Mouse (Mus musculus): Measurements from ENCODE around the gene Fbxw8. TPM values are rescaled to one million over a fixed set of nuclear protein-coding genes. Genes with fewer than 3 reads are reported as not detected.

The Fbxw8 gene
- polyA plus RNA-seq, 1 experiment: 20.9 TPM

GRCm38 (mm10) chr5:118188356-118188755, 33.1 kb upstream of the Fbxw8 start:
- Histone ChIP-seq H3K27me3 (ENCODE audit: control insufficient read depth, insufficient read depth, low read length) (no peaks in the 10 kb centered on the region), H3K36me3 (ENCODE audit: control insufficient read depth, insufficient read depth, low read length) (no peaks in the 10 kb centered on the region), H3K27ac (ENCODE audit: control insufficient read depth, insufficient read depth, low read length) (no peak overlapping the region), H3K4me1 (replicated peaks; ENCODE audit: control insufficient read depth, insufficient read depth, low read length) (no peaks in the 10 kb centered on the region), H3K4me3 (ENCODE audit: control insufficient read depth, insufficient read depth, low read length) (no peak overlapping the region)
- WGBS: 80% methylated on average over 6 of the region's 6 CpGs
- no peak for TF ChIP-seq CTCF (IDR thresholded peaks at IDR 0.05; ENCODE audit: borderline replicate concordance, control insufficient read depth, extremely low read depth, insufficient read depth, low read length, poor library complexity)
- TF ChIP-seq POLR2A (IDR thresholded peaks at IDR 0.05; ENCODE audit: control insufficient read depth, extremely low read depth, insufficient read depth, low read length, poor library complexity): no peak
- DNase-seq: no peak

DNA sequence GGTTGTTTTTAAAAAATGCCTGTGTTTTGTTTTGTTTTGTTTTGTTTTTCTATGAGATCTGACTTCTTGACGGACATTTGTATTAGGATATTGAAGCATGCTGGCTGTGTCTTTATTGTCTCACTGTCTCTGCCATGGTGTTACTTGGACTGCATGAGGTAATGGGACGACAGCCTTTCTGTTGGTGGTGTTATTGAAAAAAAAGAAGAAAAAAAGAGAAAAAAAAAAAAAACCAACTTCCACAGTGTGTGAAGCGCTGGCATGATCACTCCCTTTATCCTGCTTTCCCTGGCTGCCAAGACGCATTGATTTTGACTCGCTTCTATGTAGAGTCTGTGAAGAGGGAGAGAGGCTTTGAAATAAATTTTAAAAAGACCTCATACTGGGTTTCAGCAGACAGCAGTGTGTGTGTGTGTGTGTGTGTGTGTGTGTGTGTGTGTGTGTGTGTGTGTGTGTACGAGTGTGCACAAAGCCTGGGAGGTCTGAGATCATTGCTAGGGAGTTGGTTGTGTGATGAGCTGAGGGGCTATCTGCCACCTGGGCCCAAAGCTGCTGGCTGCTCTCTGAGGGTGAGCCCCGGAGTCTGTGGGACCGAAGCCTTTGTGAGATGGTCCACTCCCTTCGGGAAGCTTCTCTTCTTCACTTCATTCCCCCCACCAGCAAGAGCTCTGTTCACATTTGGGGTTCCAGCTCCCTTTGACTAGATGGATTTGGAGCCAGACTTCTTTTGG, 31.8 kb upstream of the Fbxw8 start:
- Histone ChIP-seq H3K4me3 (ENCODE audit: control insufficient read depth, insufficient read depth, low read length) (no peak overlapping the region), H3K27me3 (ENCODE audit: control insufficient read depth, insufficient read depth, low read length) (no peaks in the 10 kb centered on the region), H3K27ac (ENCODE audit: control insufficient read depth, insufficient read depth, low read length) (no peak overlapping the region), H3K4me1 (replicated peaks; ENCODE audit: control insufficient read depth, insufficient read depth, low read length) (no peaks in the 10 kb centered on the region), H3K36me3 (ENCODE audit: control insufficient read depth, insufficient read depth, low read length) (no peaks in the 10 kb centered on the region)
- no peak for TF ChIP-seq POLR2A (IDR thresholded peaks at IDR 0.05; ENCODE audit: control insufficient read depth, extremely low read depth, insufficient read depth, low read length, poor library complexity)
- no peak for TF ChIP-seq CTCF (IDR thresholded peaks at IDR 0.05; ENCODE audit: borderline replicate concordance, control insufficient read depth, extremely low read depth, insufficient read depth, low read length, poor library complexity)
- no peak for DNase-seq
- 86% methylated on average over 9 of the region's 9 CpGs for WGBS

DNA sequence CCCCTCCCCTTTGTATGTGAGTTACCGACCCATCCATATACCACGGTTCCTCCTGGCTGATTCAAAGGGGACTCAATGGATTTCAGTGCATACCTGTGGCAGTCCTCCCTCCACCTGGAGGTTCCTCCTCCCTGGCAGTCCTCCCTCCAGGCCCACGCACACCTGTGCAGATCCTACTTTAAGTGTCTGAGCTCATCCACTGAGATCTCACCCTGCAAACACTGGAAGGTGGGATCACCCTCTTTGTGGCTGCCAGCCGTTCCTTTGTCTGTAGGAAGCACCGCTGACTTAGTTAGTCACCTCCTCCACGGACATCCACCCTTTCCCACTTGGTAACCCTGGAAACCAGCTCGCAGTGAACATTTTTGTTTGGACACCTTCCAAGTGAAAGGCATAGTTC, 22.4 kb upstream of the Fbxw8 start:
- DNase-seq: no peak
- H3K36me3 ChIP-seq (ENCODE audit: control insufficient read depth, insufficient read depth, low read length): no peaks in the 10 kb centered on the region
- H3K27me3 ChIP-seq (ENCODE audit: control insufficient read depth, insufficient read depth, low read length): peaks cover 8% of the 10 kb centered on the region
- TF ChIP-seq CTCF (IDR thresholded peaks at IDR 0.05; ENCODE audit: borderline replicate concordance, control insufficient read depth, extremely low read depth, insufficient read depth, low read length, poor library complexity) (no peak), POLR2A (IDR thresholded peaks at IDR 0.05; ENCODE audit: control insufficient read depth, extremely low read depth, insufficient read depth, low read length, poor library complexity) (no peak)
- WGBS: 78% methylated on average over 7 of the region's 7 CpGs
- H3K4me1 ChIP-seq (replicated peaks; ENCODE audit: control insufficient read depth, insufficient read depth, low read length): no peaks in the 10 kb centered on the region
- H3K27ac ChIP-seq (ENCODE audit: control insufficient read depth, insufficient read depth, low read length): no peak overlapping the region
- no peak overlapping the region for H3K4me3 ChIP-seq (ENCODE audit: control insufficient read depth, insufficient read depth, low read length)

DNA sequence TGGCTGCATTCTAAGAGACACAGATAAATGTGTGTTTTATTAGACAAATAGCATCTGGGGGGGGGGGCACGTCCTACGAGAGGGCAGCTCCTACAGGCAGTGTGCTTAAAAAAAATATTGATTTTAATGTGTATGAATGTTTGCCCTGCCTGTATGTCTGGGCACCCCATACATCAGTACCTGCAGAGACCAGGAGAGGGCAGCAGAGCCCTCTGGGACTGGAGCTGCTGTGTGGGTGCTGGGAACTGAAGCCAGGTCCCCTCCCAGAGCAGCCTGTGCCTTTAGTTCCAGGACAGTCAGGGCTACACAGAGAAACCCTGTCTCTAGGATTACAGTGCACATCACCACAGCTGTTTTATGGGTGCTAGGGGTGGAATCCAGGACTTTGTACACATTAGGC, 19.9 kb upstream of the Fbxw8 start:
- WGBS: 56% methylated on average over 2 of the region's 2 CpGs
- no peak overlapping the region for H3K4me3 ChIP-seq (ENCODE audit: control insufficient read depth, insufficient read depth, low read length)
- H3K27me3 ChIP-seq (ENCODE audit: control insufficient read depth, insufficient read depth, low read length): peaks cover 19% of the 10 kb centered on the region
- H3K4me1 ChIP-seq (replicated peaks; ENCODE audit: control insufficient read depth, insufficient read depth, low read length): peaks cover 8% of the 10 kb centered on the region
- no peak overlapping the region for H3K27ac ChIP-seq (ENCODE audit: control insufficient read depth, insufficient read depth, low read length)
- no peaks in the 10 kb centered on the region for H3K36me3 ChIP-seq (ENCODE audit: control insufficient read depth, insufficient read depth, low read length)
- TF ChIP-seq CTCF (IDR thresholded peaks at IDR 0.05; ENCODE audit: borderline replicate concordance, control insufficient read depth, extremely low read depth, insufficient read depth, low read length, poor library complexity) (no peak), POLR2A (IDR thresholded peaks at IDR 0.05; ENCODE audit: control insufficient read depth, extremely low read depth, insufficient read depth, low read length, poor library complexity) (no peak)
- no peak for DNase-seq

DNA sequence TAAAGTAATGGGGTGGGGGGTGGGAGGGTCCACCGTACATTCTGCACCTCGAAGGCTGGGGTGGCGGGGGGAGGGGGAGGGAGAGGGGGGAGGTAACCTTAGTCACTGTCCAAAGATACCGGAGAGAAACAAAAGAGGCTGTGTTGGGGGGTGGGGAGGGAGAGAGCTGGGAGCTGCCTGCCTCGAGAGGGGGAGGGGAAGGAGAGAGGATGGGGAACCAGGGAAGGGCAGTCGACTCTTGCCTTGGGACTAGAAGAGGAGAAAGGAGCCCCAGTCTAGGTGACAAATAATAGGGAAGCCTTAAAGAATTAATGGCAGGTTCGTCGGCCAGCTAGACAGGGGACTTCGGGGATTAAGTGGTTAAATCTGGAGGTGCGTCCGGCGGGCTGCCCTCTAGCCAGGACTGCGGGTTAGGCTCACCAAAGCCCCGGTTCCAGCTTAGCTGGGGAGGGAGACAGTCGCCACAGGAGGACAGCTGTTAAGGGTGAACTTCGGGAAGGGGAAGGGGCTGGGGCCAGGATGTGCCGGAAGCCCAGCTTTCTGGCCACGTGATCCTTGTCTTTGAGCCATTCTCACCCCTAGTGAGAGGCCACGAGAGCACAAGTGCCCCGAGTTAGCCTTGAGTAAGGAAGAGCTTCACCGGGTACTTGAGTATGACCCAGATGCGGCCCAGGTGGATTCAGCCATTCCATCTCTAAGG, 19.2 kb upstream of the Fbxw8 start:
- H3K27ac ChIP-seq (ENCODE audit: control insufficient read depth, insufficient read depth, low read length): no peak overlapping the region
- H3K4me3 ChIP-seq (ENCODE audit: control insufficient read depth, insufficient read depth, low read length): no peak overlapping the region
- DNase-seq: no peak
- H3K27me3 ChIP-seq (ENCODE audit: control insufficient read depth, insufficient read depth, low read length): peaks cover 21% of the 10 kb centered on the region
- WGBS: 6% methylated on average over 22 of the region's 22 CpGs
- peaks cover 14% of the 10 kb centered on the region for H3K4me1 ChIP-seq (replicated peaks; ENCODE audit: control insufficient read depth, insufficient read depth, low read length)
- H3K36me3 ChIP-seq (ENCODE audit: control insufficient read depth, insufficient read depth, low read length): no peaks in the 10 kb centered on the region
- TF ChIP-seq POLR2A (IDR thresholded peaks at IDR 0.05; ENCODE audit: control insufficient read depth, extremely low read depth, insufficient read depth, low read length, poor library complexity): no peak
- TF ChIP-seq CTCF (IDR thresholded peaks at IDR 0.05; ENCODE audit: borderline replicate concordance, control insufficient read depth, extremely low read depth, insufficient read depth, low read length, poor library complexity): no peak

GRCm38 (mm10) chr5:118172078-118172723, 16.9 kb upstream of the Fbxw8 start:
- 2% methylated on average over 27 of the region's 27 CpGs for WGBS

More at GRCm38 (mm10) chr5:118172078-118172723, 16.9 kb upstream of the Fbxw8 start:
- TF ChIP-seq POLR2A (IDR thresholded peaks at IDR 0.05; ENCODE audit: control insufficient read depth, extremely low read depth, insufficient read depth, low read length, poor library complexity): no peak
- no peak for TF ChIP-seq CTCF (IDR thresholded peaks at IDR 0.05; ENCODE audit: borderline replicate concordance, control insufficient read depth, extremely low read depth, insufficient read depth, low read length, poor library complexity)
- peaks cover 29% of the 10 kb centered on the region for H3K27me3 ChIP-seq (ENCODE audit: control insufficient read depth, insufficient read depth, low read length)
- peaks cover 17% of the 10 kb centered on the region for H3K4me1 ChIP-seq (replicated peaks; ENCODE audit: control insufficient read depth, insufficient read depth, low read length)
- H3K27ac ChIP-seq (ENCODE audit: control insufficient read depth, insufficient read depth, low read length): no peak overlapping the region
- H3K36me3 ChIP-seq (ENCODE audit: control insufficient read depth, insufficient read depth, low read length): no peaks in the 10 kb centered on the region
- DNase-seq: no peak
- peak overlapping the region; percentile 39 for H3K4me3 ChIP-seq (ENCODE audit: control insufficient read depth, insufficient read depth, low read length)
